Mouse (Mus musculus): ENCODE results near the gene Swt1. TPM values are rescaled to one million over a fixed set of nuclear protein-coding genes. Genes with fewer than 3 reads are reported as not detected.

The Swt1 gene
- total RNA-seq (2023) = 59.9 TPM

GRCm38 (mm10) chr1:151428263-151429221 is at the start of gene Swt1, which contains the start of gene Trmt1l:
Gene Swt1, minus strand, starts transcription at chr1:151428455.
Gene Trmt1l, plus strand, starts transcription at chr1:151428542.

DNA sequence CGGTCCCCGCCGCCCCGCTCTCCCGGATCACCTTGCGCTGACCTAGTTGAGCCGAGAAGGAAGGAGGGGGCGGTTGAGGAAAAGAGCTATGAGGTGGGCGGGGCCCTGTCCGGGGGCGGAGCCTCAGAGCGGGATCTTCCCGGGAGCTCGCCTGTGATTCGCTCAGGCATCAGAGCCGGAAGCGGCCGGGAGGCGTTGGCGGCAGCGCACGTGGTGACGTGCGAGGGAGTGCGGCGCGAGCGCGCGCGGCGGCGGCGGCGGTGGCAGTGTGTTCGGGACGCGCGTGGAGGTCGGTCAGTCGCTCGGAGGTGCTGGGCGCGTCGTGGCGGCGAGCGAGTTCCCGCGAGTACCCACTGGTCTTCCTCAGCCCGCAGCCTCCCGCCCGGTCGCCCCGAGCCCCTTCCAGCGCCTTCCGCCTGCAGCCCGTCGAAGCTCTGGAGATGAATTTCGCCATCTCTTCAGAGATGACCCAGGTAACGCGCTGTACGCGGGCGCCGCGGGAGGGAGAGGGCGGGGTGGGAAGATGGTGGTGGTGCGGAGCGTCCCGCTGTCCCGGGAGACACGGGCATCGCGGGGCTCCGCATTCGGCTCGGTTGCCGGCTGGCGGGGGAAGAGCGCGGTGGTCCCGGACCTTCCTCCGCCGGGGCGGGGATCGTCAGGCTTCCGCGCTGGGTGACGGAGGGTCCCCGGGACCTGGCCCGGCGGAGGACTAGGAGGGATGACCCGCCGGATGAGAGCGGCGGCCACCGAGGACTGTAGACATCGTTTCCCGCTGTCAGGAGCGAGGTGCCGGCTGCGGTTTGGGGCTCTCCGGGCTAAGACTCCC is 83.8 kb downstream of the Swt1 start, which contains the start of gene Ivns1abp:
Ivns1abp (plus strand) TSS at position 195 of the 826 bp plus-strand sequence.

Other genes starting within 250 kb of the Swt1 start
- 0.47 TPM for gene Gm47985, start 245.9 kb downstream of the Swt1 start, total RNA-seq (2023)
- gene Gm8947, start 236.1 kb downstream of the Swt1 start, total RNA-seq (2023) = not detected
- not detected for gene Gm47995, start 230.0 kb downstream of the Swt1 start, total RNA-seq (2023)
- not detected for gene 3110040M04Rik, start 224.3 kb downstream of the Swt1 start, total RNA-seq (2023)
- not detected for gene Gm47996, start 218.3 kb downstream of the Swt1 start, total RNA-seq (2023)
- gene Ivns1abp, start 84.0 kb downstream of the Swt1 start, total RNA-seq (2023) = 224 TPM
- 32.8 TPM for gene Trmt1l, start 87 bp upstream of the Swt1 start, total RNA-seq (2023)
- gene Rnf2, start 72.5 kb upstream of the Swt1 start, total RNA-seq (2023) = 55.0 TPM
- 6.1 TPM for gene Fam129a, start 142.7 kb upstream of the Swt1 start, total RNA-seq (2023)

Measured in CD4-positive naive resting alpha-beta T cell, adult 57 days (primary cell).